Mouse (Mus musculus): ENCODE data around the gene Ahnak. TPM values are rescaled to one million over a fixed set of nuclear protein-coding genes. Genes with fewer than 3 reads are reported as not detected.

The Ahnak gene
- polyA plus RNA-seq, 1 experiment from 2014 or later = 3.0 TPM

- no peaks in the 10 kb centered on the region for H3K36me3 ChIP-seq (replicated peaks)
- H3K4me3 ChIP-seq (replicated peaks) = no peak overlapping the region
- H3K9ac ChIP-seq = no peak overlapping the region
- H3K4me2 ChIP-seq = no peak overlapping the region
- no peak overlapping the region for H3K27ac ChIP-seq (replicated peaks)
- 66% methylated on average over 2 of the region's 2 CpGs for WGBS (ENCODE audit: insufficient replicate concordance)
- no peak for ATAC-seq (ENCODE audit: insufficient read depth)
- H3K4me1 ChIP-seq (replicated peaks) = peaks cover 27% of the 10 kb centered on the region
- no peaks in the 10 kb centered on the region for H3K27me3 ChIP-seq
- no peaks in the 10 kb centered on the region for H3K9me3 ChIP-seq (replicated peaks)
Observed at GRCm38 (mm10) chr19:9029640-9030262, 40.7 kb downstream of the Ahnak start.

DNA sequence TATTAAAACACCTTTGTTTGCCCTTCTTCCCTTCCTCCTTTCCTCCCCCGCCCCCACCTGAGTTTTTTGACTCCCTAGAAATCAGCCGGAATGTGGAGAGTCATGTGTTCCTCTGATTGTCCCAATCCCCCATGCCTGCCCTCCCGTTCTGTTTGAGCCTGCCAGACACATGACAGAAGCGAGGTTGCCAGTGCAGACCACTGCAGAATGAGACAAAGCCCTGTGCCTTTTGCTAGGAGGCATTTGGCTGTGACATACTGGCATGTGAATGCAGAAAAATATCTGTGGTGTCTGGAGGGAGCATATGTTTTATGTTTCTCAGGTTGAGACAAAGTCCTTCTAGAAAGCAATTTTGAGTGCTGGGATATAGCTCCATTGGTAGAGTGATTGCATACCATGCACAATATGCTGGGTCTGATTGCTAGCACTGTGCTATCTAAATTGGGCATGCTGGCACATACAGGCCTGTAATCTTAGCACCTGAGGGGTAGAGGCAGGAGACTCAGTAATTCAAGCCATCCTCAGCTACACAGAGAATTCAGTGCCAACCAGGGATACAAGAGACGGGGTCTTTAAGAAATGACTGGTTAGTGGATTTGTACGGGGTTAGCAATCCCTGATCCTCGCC, 43.5 kb downstream of the Ahnak start:
- ATAC-seq (ENCODE audit: insufficient read depth) = no peak
- H3K4me1 ChIP-seq (replicated peaks) = peaks cover 22% of the 10 kb centered on the region
- no peak overlapping the region for H3K4me2 ChIP-seq
- no peak overlapping the region for H3K4me3 ChIP-seq (replicated peaks)
- no peak overlapping the region for H3K9ac ChIP-seq
- H3K36me3 ChIP-seq (replicated peaks) = no peaks in the 10 kb centered on the region
- H3K27me3 ChIP-seq = no peaks in the 10 kb centered on the region
- H3K9me3 ChIP-seq (replicated peaks) = no peaks in the 10 kb centered on the region
- 60% methylated on average over 7 of the region's 7 CpGs for WGBS (ENCODE audit: insufficient replicate concordance)
- no peak overlapping the region for H3K27ac ChIP-seq (replicated peaks)

- Histone ChIP-seq H3K9ac (no peak overlapping the region), H3K9me3 (replicated peaks) (no peaks in the 10 kb centered on the region), H3K4me1 (replicated peaks) (peaks cover 19% of the 10 kb centered on the region), H3K27me3 (no peaks in the 10 kb centered on the region), H3K36me3 (replicated peaks) (no peaks in the 10 kb centered on the region), H3K4me3 (replicated peaks) (no peak overlapping the region), H3K4me2 (no peak overlapping the region), H3K27ac (replicated peaks) (no peak overlapping the region; the same call in 1 of the 2 replicates)
- 22% methylated on average over 9 of the region's 9 CpGs for WGBS (ENCODE audit: insufficient replicate concordance)
- ATAC-seq (ENCODE audit: insufficient read depth) = peak; percentile 37; the same call in 1 of the 2 replicates
Observed at GRCm38 (mm10) chr19:9033412-9034340, 44.6 kb downstream of the Ahnak start.

GRCm38 (mm10) chr19:9034480-9034879, 45.4 kb downstream of the Ahnak start:
- Histone ChIP-seq H3K36me3 (replicated peaks) (no peaks in the 10 kb centered on the region), H3K27ac (replicated peaks) (no peak overlapping the region), H3K4me2 (no peak overlapping the region), H3K9me3 (replicated peaks) (no peaks in the 10 kb centered on the region), H3K4me1 (replicated peaks) (peaks cover 20% of the 10 kb centered on the region), H3K4me3 (replicated peaks) (no peak overlapping the region), H3K9ac (no peak overlapping the region), H3K27me3 (no peaks in the 10 kb centered on the region)
- ATAC-seq (ENCODE audit: insufficient read depth) = no peak
- WGBS (ENCODE audit: insufficient replicate concordance) = 54% methylated on average over 3 of the region's 3 CpGs

- no peak overlapping the region for H3K4me3 ChIP-seq (replicated peaks)
- H3K4me1 ChIP-seq (replicated peaks) = peaks cover 26% of the 10 kb centered on the region
- no peak overlapping the region for H3K4me2 ChIP-seq
- H3K36me3 ChIP-seq (replicated peaks) = no peaks in the 10 kb centered on the region
- no peaks in the 10 kb centered on the region for H3K27me3 ChIP-seq
- no peak overlapping the region for H3K9ac ChIP-seq
- no peaks in the 10 kb centered on the region for H3K9me3 ChIP-seq (replicated peaks)
- no peak for ATAC-seq (ENCODE audit: insufficient read depth)
- 51% methylated on average over 3 of the region's 3 CpGs for WGBS (ENCODE audit: insufficient replicate concordance)
- no peak overlapping the region for H3K27ac ChIP-seq (replicated peaks)
Observed at GRCm38 (mm10) chr19:9035101-9035500, 46.0 kb downstream of the Ahnak start.

DNA sequence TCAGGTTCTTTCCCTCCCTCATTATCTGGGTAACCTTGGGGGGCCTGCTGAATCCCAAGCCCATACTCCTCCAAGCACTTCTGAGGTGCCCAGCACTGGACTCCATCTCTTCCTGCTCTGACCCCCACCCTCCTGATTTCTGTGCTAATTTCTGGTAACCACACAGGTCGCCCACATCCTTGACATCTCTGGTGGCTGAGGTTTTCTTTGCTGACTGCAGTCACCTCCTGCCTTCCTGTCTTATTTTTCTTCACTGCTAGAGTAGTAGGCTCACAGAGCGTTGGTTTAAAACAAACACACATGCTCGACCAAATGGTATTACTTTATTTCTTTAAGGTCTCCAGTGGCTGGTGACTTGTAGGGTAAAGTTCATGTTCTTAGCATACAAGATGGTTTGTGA, 49.1 kb downstream of the Ahnak start:
- WGBS (ENCODE audit: insufficient replicate concordance) = 28% methylated on average over 3 of the region's 3 CpGs
- no peaks in the 10 kb centered on the region for H3K27me3 ChIP-seq
- no peak overlapping the region for H3K4me2 ChIP-seq
- ATAC-seq (ENCODE audit: insufficient read depth) = no peak
- peaks cover 19% of the 10 kb centered on the region for H3K4me1 ChIP-seq (replicated peaks)
- no peak overlapping the region for H3K4me3 ChIP-seq (replicated peaks)
- H3K27ac ChIP-seq (replicated peaks) = no peak overlapping the region
- no peaks in the 10 kb centered on the region for H3K9me3 ChIP-seq (replicated peaks)
- no peak overlapping the region for H3K9ac ChIP-seq
- H3K36me3 ChIP-seq (replicated peaks) = no peaks in the 10 kb centered on the region

DNA sequence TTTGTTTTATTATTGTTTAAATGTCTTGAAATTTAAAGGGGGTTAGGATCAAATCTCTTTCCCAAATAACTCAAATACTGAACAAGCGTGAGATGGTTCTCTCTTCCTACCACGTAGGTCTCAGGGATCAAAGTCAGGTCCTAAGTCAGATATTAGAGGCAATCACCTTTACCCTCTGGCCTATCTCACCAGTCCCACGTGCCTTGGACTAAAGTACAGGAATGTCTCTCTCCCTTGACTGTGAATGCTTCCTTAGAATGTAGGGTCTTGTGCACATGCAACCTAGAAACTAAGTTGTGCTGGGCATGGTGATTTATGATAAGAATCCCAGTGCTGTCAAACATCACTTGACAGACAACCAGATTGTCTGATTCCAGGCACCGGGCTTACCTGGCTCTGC, 50.2 kb downstream of the Ahnak start:
- Histone ChIP-seq H3K4me3 (replicated peaks) (no peak overlapping the region), H3K9ac (no peak overlapping the region), H3K4me1 (replicated peaks) (peaks cover 11% of the 10 kb centered on the region), H3K9me3 (replicated peaks) (no peaks in the 10 kb centered on the region), H3K27me3 (no peaks in the 10 kb centered on the region), H3K36me3 (replicated peaks) (no peaks in the 10 kb centered on the region), H3K4me2 (no peak overlapping the region), H3K27ac (replicated peaks) (no peak overlapping the region)
- 52% methylated on average over 4 of the region's 4 CpGs for WGBS (ENCODE audit: insufficient replicate concordance)
- ATAC-seq (ENCODE audit: insufficient read depth) = no peak

DNA sequence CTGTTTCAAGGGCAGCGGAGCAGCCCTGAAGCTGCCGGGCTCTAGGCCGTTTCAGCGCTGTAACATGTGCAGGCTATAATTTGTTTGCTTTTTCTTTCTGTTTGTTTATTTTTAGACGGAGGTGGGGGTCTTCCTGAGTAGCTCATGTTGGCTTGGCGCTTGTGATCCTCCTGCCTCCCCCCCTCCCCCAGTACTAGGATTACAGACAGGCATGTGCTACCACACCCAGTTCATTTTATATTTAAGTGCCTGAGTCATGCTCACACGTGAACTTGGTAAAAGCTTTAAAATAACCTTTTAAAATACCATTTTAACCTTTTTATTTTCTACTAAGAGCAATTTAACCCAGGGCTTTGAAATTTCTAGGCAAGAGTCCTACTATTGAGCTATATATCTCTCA, 50.8 kb downstream of the Ahnak start:
- Histone ChIP-seq H3K9me3 (replicated peaks) (no peaks in the 10 kb centered on the region), H3K27ac (replicated peaks) (no peak overlapping the region), H3K9ac (no peak overlapping the region), H3K4me1 (replicated peaks) (peaks cover 17% of the 10 kb centered on the region), H3K27me3 (no peaks in the 10 kb centered on the region), H3K36me3 (replicated peaks) (no peaks in the 10 kb centered on the region), H3K4me2 (no peak overlapping the region), H3K4me3 (replicated peaks) (no peak overlapping the region)
- 50% methylated on average over 7 of the region's 7 CpGs for WGBS (ENCODE audit: insufficient replicate concordance)
- ATAC-seq (ENCODE audit: insufficient read depth) = no peak

DNA sequence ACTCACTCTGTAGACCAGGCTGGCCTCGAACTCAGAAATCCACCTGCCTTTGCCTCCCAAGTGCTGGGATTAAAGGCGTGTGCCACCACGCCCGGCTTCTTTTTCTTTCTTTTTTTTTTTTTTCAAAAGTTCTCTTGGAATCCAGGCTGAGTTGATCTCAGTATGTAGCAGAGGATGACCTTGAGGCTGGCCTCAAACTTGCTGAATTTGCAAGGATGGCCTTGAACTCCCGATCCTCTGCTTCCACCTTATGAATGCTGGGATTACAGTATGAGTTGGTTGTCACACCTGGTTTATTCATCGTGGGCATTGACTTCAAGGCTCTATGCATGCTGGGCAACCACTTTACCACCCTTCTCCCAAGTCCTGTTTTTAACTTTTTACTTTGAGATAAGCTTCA, 51.6 kb downstream of the Ahnak start:
- WGBS (ENCODE audit: insufficient replicate concordance) = 60% methylated on average over 6 of the region's 6 CpGs
- no peak for ATAC-seq (ENCODE audit: insufficient read depth)
- Histone ChIP-seq H3K4me1 (replicated peaks) (peaks cover 19% of the 10 kb centered on the region), H3K4me2 (no peak overlapping the region), H3K36me3 (replicated peaks) (no peaks in the 10 kb centered on the region), H3K9me3 (replicated peaks) (no peaks in the 10 kb centered on the region), H3K4me3 (replicated peaks) (no peak overlapping the region), H3K9ac (no peak overlapping the region), H3K27me3 (no peaks in the 10 kb centered on the region), H3K27ac (replicated peaks) (no peak overlapping the region)

GRCm38 (mm10) chr19:9041074-9041473, 52.0 kb downstream of the Ahnak start:
- ATAC-seq (ENCODE audit: insufficient read depth) = no peak
- H3K9ac ChIP-seq = no peak overlapping the region
- no peak overlapping the region for H3K27ac ChIP-seq (replicated peaks)
- H3K9me3 ChIP-seq (replicated peaks) = no peaks in the 10 kb centered on the region
- no peaks in the 10 kb centered on the region for H3K36me3 ChIP-seq (replicated peaks)
- H3K4me2 ChIP-seq = no peak overlapping the region
- no peak overlapping the region for H3K4me3 ChIP-seq (replicated peaks)
- H3K4me1 ChIP-seq (replicated peaks) = peaks cover 19% of the 10 kb centered on the region
- H3K27me3 ChIP-seq = no peaks in the 10 kb centered on the region

DNA sequence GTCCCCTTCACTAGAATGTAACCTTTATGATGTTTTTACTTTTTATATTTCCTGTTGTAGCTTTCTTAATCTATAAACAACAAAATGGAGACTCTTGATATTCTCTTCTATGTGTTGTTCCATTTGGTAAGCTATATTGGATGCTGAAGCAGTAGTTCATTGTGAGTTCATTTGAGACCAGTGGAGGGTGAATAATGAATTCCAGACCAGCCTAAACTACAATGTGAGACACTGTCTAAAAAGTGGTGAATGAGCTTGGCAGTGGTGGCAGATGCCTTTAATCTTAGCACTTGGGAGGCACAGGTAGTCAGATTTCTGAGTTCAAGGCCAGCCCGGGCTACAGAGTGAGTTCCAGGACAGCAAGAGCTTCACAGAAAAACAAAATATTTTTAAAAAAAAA, 54.0 kb downstream of the Ahnak start:
- Histone ChIP-seq H3K27ac (replicated peaks) (no peak overlapping the region), H3K4me1 (replicated peaks) (peaks cover 30% of the 10 kb centered on the region), H3K27me3 (no peaks in the 10 kb centered on the region), H3K9ac (no peak overlapping the region), H3K9me3 (replicated peaks) (no peaks in the 10 kb centered on the region), H3K4me3 (replicated peaks) (no peak overlapping the region), H3K36me3 (replicated peaks) (no peaks in the 10 kb centered on the region), H3K4me2 (no peak overlapping the region)
- 59% methylated on average over 1 of the region's 1 CpGs for WGBS (ENCODE audit: insufficient replicate concordance)
- no peak for ATAC-seq (ENCODE audit: insufficient read depth)

All from liver, embryonic 15.5 days (tissue).